Mouse (Mus musculus) splenic B cell, adult 2 months (primary cell): ENCODE measurements around the gene Tbc1d22a.

Source experiments
- DNase-seq: peaks from one replicate; pipeline ENCODE4 v3.0.0-alpha.2; 2011; ENCODE audit warnings: low read depth, low spot score
- H3K27me3 ChIP-seq: 2 replicates; pipeline ENCODE4 v1.6.1; 2012; ENCODE audit warnings: mild to moderate bottlenecking, low read length, moderate library complexity, mixed read lengths; ENCODE audit not compliant: control insufficient read depth, poor library complexity, insufficient read depth, severe bottlenecking
- H3K36me3 ChIP-seq: 2 replicates; pipeline ENCODE4 v1.6.1; 2012; ENCODE audit warnings: mild to moderate bottlenecking, low read length, moderate library complexity, mixed read lengths; ENCODE audit not compliant: control insufficient read depth, poor library complexity, insufficient read depth, severe bottlenecking

Tbc1d22a gene

GRCm38 (mm10) chr15:86331501-86332245, 117.4 kb downstream of the Tbc1d22a start:
- Histone ChIP-seq H3K27me3 (no peaks in the 10 kb centered on the region), H3K36me3 (0 out of 2 replicates have a peak, but pooled peaks cover 2% of the 10 kb centered on the region)
- DNase-seq, result no peak

GRCm38 (mm10) chr15:86333176-86333575, 118.9 kb downstream of the Tbc1d22a start:
- peaks cover 2% of the 10 kb centered on the region; the same call in 1 of the 2 replicates for H3K36me3 ChIP-seq
- DNase-seq, result no peak
- no peaks in the 10 kb centered on the region for H3K27me3 ChIP-seq

GRCm38 (mm10) chr15:86333606-86334005, 119.3 kb downstream of the Tbc1d22a start:
- DNase-seq, result no peak
- Histone ChIP-seq H3K27me3 (no peaks in the 10 kb centered on the region), H3K36me3 (peaks cover 2% of the 10 kb centered on the region; the same call in 1 of the 2 replicates)

GRCm38 (mm10) chr15:86334276-86334675, 120.0 kb downstream of the Tbc1d22a start:
- H3K36me3 ChIP-seq, result peaks cover 2% of the 10 kb centered on the region; the same call in 1 of the 2 replicates
- H3K27me3 ChIP-seq, result no peaks in the 10 kb centered on the region
- no peak for DNase-seq

- H3K36me3 ChIP-seq, result peaks cover 2% of the 10 kb centered on the region; the same call in 1 of the 2 replicates
- no peak for DNase-seq
- no peaks in the 10 kb centered on the region for H3K27me3 ChIP-seq
Observed at GRCm38 (mm10) chr15:86334745-86335144, 120.5 kb downstream of the Tbc1d22a start.

GRCm38 (mm10) chr15:86335781-86336180, 121.5 kb downstream of the Tbc1d22a start:
- Histone ChIP-seq H3K36me3 (peaks cover 2% of the 10 kb centered on the region; the same call in 1 of the 2 replicates), H3K27me3 (no peaks in the 10 kb centered on the region)
- no peak for DNase-seq

GRCm38 (mm10) chr15:86337726-86338125, 123.5 kb downstream of the Tbc1d22a start:
- H3K36me3 ChIP-seq, result peaks cover 2% of the 10 kb centered on the region; the same call in 1 of the 2 replicates
- no peaks in the 10 kb centered on the region for H3K27me3 ChIP-seq
- no peak for DNase-seq

- no peaks in the 10 kb centered on the region for H3K27me3 ChIP-seq
- no peak for DNase-seq
- peaks cover 2% of the 10 kb centered on the region; the same call in 1 of the 2 replicates for H3K36me3 ChIP-seq
Observed at GRCm38 (mm10) chr15:86339736-86340135, 125.5 kb downstream of the Tbc1d22a start.

- no peak for DNase-seq
- H3K27me3 ChIP-seq, result no peaks in the 10 kb centered on the region
- H3K36me3 ChIP-seq, result peaks cover 2% of the 10 kb centered on the region; the same call in 1 of the 2 replicates
Observed at GRCm38 (mm10) chr15:86340766-86341165, 126.5 kb downstream of the Tbc1d22a start.

- DNase-seq, result peak; percentile 25
- Histone ChIP-seq H3K27me3 (no peaks in the 10 kb centered on the region), H3K36me3 (no peaks in the 10 kb centered on the region; the same call in 1 of the 2 replicates)
Observed at GRCm38 (mm10) chr15:86342637-86343375, 128.5 kb downstream of the Tbc1d22a start.

GRCm38 (mm10) chr15:86344906-86345331, 130.7 kb downstream of the Tbc1d22a start:
- peak; percentile 24 for DNase-seq
- no peaks in the 10 kb centered on the region for H3K36me3 ChIP-seq
- no peaks in the 10 kb centered on the region for H3K27me3 ChIP-seq

GRCm38 (mm10) chr15:86345907-86346306, 131.6 kb downstream of the Tbc1d22a start:
- Histone ChIP-seq H3K36me3 (no peaks in the 10 kb centered on the region), H3K27me3 (no peaks in the 10 kb centered on the region)
- DNase-seq, result no peak

GRCm38 (mm10) chr15:86346606-86347005, 132.3 kb downstream of the Tbc1d22a start:
- H3K36me3 ChIP-seq, result no peaks in the 10 kb centered on the region
- no peaks in the 10 kb centered on the region for H3K27me3 ChIP-seq
- DNase-seq, result no peak

GRCm38 (mm10) chr15:86354932-86355331, 140.7 kb downstream of the Tbc1d22a start:
- Histone ChIP-seq H3K27me3 (no peaks in the 10 kb centered on the region), H3K36me3 (no peaks in the 10 kb centered on the region; the same call in 1 of the 2 replicates)
- no peak for DNase-seq

- DNase-seq, result no peak
Observed at GRCm38 (mm10) chr15:86355857-86356256, 141.6 kb downstream of the Tbc1d22a start.

More at GRCm38 (mm10) chr15:86355857-86356256, 141.6 kb downstream of the Tbc1d22a start:
- Histone ChIP-seq H3K27me3 (no peaks in the 10 kb centered on the region), H3K36me3 (no peaks in the 10 kb centered on the region; the same call in 1 of the 2 replicates)
